Mouse (Mus musculus) kidney, adult 2 months (tissue): Measurements from ENCODE around the gene Fam174b. TPM values are rescaled to one million over a fixed set of nuclear protein-coding genes. Genes with fewer than 3 reads are reported as not detected.

ENCODE experiments used
- DNase-seq: peaks from one replicate; pipeline ENCODE4 v3.0.0; 2021
- H3K27ac ChIP-seq: fragments of 200-500 bp; 2 replicates; pipeline ENCODE4 v1.5.1; 2012; ENCODE audit warnings: low read depth, low read length, control low read depth, inconsistent platforms; ENCODE audit not compliant: insufficient read depth
- H3K27me3 ChIP-seq: fragments of 200-500 bp; replicated peaks from 2 replicates; pipeline ENCODE4 v1.6.1; 2012; ENCODE audit warnings: mild to moderate bottlenecking, moderate library complexity, low read length, inconsistent platforms; ENCODE audit not compliant: control insufficient read depth, insufficient read depth
- H3K36me3 ChIP-seq: fragments of 200-500 bp; 2 replicates; pipeline ENCODE4 v1.6.1; 2012; ENCODE audit warnings: mild to moderate bottlenecking, moderate library complexity, low read length, inconsistent platforms; ENCODE audit not compliant: control insufficient read depth, insufficient read depth
- H3K4me1 ChIP-seq: fragments of 200-500 bp; 2 replicates; pipeline ENCODE4 v1.6.1; 2011; ENCODE audit warnings: low read length; ENCODE audit not compliant: control insufficient read depth, insufficient read depth
- H3K4me3 ChIP-seq: fragments of 200-500 bp; 2 replicates; pipeline ENCODE4 v1.5.1; 2011; ENCODE audit warnings: mild to moderate bottlenecking, low read depth, low read length, control low read depth; ENCODE audit not compliant: insufficient read depth
- CTCF ChIP-seq: fragments of 200-500 bp; conservative IDR thresholded peaks from 2 replicates; pipeline ENCODE4 v1.5.1; 2011; ENCODE audit warnings: low read depth, mild to moderate bottlenecking, control low read depth, low read length, moderate library complexity, mixed read lengths; ENCODE audit not compliant: insufficient read depth, insufficient read length
- POLR2A ChIP-seq: fragments of 200-500 bp; IDR thresholded peaks from one replicate; pipeline ENCODE4 v1.6.1; 2011; ENCODE audit warnings: low read depth, low read length, control low read depth
- WGBS: fragments of 180-500 bp; shearing (Covaris S2); methylation state at CpG from one replicate; pipeline ENCODE4 v1.1.7; 2018; 5-methylcytosine and 5-hydroxymethylcytosine counted together
- polyA plus RNA-seq: library from polyadenylated mRNA; depleted of rRNA; stranded (reverse); fragments of >200 nt; gene quantifications from 2 replicates; pipeline ENCODE4 v1.2.3, GENCODE M21; 2012

Fam174b gene
- polyA plus RNA-seq, 1 experiment: 17.1 TPM

DNA sequence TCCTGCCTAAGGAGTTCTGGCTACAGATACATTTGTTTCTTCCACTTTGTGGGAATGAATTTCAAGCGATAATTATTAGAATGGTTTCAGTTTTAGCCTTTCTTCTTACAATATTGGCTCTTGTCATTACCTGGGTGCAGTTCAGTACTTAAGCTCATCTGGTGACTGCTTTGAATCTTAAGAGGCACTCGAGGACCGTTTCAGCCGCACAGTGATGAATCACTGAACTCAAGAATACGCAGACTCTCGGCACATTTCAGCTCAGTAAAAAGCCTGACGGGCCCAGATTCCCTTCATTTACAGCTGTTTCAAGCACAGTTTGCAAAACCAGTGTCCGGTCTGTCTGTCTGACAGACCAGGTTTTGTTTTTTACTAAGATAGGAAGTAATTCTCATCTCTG lies 51.0 kb downstream of the Fam174b start:
- Histone ChIP-seq H3K4me3 (no peak overlapping the region), H3K27ac (no peak overlapping the region), H3K36me3 (no peaks in the 10 kb centered on the region), H3K27me3 (no peaks in the 10 kb centered on the region), H3K4me1 (no peaks in the 10 kb centered on the region)
- 79% methylated on average over 8 of the region's 8 CpGs for WGBS
- no peak for DNase-seq
- TF ChIP-seq CTCF: no peak
- TF ChIP-seq POLR2A: no peak

DNA sequence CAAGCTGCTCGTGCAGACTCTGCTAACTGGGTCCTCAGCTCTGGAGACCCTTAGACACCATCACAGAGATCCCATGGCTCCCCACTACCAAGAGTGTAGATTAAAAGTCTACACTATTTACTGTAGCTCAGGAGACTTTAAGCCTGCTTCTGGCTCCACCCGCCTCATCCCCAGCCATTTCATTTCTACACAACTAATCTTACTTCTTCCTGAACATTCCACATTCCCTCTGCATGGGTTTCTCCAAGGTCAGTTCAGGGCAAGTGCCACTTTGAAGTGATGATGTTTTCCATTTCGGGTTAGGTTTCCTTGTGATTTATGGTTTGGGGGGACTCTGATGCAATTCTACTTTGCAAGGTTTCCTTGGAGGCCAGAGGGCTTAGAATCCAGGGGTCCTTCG lies 52.1 kb downstream of the Fam174b start:
- H3K27me3 ChIP-seq: no peaks in the 10 kb centered on the region
- WGBS: 70% methylated on average over 4 of the region's 4 CpGs
- H3K4me1 ChIP-seq: no peaks in the 10 kb centered on the region
- no peak for DNase-seq
- TF ChIP-seq CTCF (no peak), POLR2A (no peak)
- H3K4me3 ChIP-seq: no peak overlapping the region
- no peak overlapping the region for H3K27ac ChIP-seq
- H3K36me3 ChIP-seq: no peaks in the 10 kb centered on the region

- 69% methylated on average over 3 of the region's 3 CpGs for WGBS
- TF ChIP-seq POLR2A: no peak
- TF ChIP-seq CTCF: no peak
- H3K36me3 ChIP-seq: no peaks in the 10 kb centered on the region
- H3K4me1 ChIP-seq: no peaks in the 10 kb centered on the region
- no peak overlapping the region for H3K27ac ChIP-seq
- DNase-seq: no peak
- H3K4me3 ChIP-seq: no peak overlapping the region
- no peaks in the 10 kb centered on the region for H3K27me3 ChIP-seq
These were observed 52.5 kb downstream of the Fam174b start for GRCm38 (mm10) chr7:73792641-73793040.

- Histone ChIP-seq H3K4me1 (no peaks in the 10 kb centered on the region), H3K36me3 (no peaks in the 10 kb centered on the region), H3K27ac (no peak overlapping the region), H3K4me3 (no peak overlapping the region), H3K27me3 (no peaks in the 10 kb centered on the region)
- DNase-seq: peak; percentile 21
- TF ChIP-seq CTCF: peak; percentile 58
- TF ChIP-seq POLR2A: no peak
- WGBS: 42% methylated on average over 2 of the region's 2 CpGs
These were observed 69.2 kb downstream of the Fam174b start for GRCm38 (mm10) chr7:73809261-73809660.

DNA sequence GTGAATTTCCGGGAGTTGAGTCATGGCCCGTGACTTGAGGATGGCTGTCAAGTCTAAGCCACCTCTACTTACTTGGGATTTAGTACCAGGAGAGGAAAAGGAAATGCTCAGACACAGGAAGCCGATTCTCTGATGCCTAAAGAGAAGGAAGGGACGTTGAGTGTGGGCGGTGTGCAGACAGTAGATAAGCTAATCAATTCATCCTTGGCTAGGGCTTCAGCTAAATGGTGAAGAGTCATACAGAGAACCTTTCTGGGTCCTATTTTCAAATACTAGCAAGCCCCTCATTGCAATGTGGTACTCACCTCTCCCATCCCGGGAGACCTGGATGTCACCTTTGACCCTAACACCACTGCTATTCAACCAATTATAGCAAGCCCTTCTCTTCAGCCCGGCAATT lies 71.3 kb downstream of the Fam174b start:
- TF ChIP-seq POLR2A: no peak
- TF ChIP-seq CTCF: no peak
- 66% methylated on average over 7 of the region's 7 CpGs for WGBS
- no peaks in the 10 kb centered on the region for H3K27me3 ChIP-seq

GRCm38 (mm10) chr7:73812176-73812575 lies 72.1 kb downstream of the Fam174b start:
- Histone ChIP-seq H3K27me3 (no peaks in the 10 kb centered on the region), H3K4me1 (no peaks in the 10 kb centered on the region), H3K36me3 (no peaks in the 10 kb centered on the region), H3K4me3 (no peak overlapping the region), H3K27ac (no peak overlapping the region)
- DNase-seq: no peak
- no peak for TF ChIP-seq POLR2A
- TF ChIP-seq CTCF: no peak
- WGBS: 80% methylated on average over 6 of the region's 6 CpGs

More for the DNA sequence above, 71.3 kb downstream of the Fam174b start:
- Histone ChIP-seq H3K36me3 (no peaks in the 10 kb centered on the region), H3K4me1 (no peaks in the 10 kb centered on the region), H3K27ac (no peak overlapping the region), H3K4me3 (no peak overlapping the region)
- no peak for DNase-seq

DNA sequence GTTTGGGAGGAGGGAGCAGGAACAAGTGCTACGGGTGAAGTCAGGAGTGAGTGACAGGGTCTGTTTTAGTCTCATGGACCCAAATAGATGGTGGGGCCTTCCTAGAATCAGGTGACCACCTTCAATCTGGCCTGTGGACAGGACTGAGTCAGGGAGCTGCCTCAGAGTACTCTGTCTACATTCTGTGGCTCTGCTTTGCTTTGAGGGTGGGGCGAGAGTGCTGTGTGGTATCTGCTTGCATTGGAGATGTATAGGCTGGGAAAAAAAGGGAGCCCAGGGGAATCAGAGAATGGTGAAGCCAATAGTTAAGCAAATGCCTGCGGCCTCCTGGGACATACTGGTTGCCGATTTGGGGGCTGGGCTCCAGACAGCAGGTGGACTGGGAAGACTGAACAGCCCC lies 73.8 kb downstream of the Fam174b start:
- DNase-seq: no peak
- Histone ChIP-seq H3K27ac (no peak overlapping the region), H3K36me3 (no peaks in the 10 kb centered on the region), H3K4me3 (no peak overlapping the region), H3K4me1 (no peaks in the 10 kb centered on the region), H3K27me3 (no peaks in the 10 kb centered on the region)
- WGBS: 87% methylated on average over 4 of the region's 4 CpGs
- TF ChIP-seq POLR2A (no peak), CTCF (no peak)

- WGBS: 88% methylated on average over 7 of the region's 7 CpGs
- Histone ChIP-seq H3K4me3 (no peak overlapping the region), H3K27me3 (no peaks in the 10 kb centered on the region), H3K36me3 (no peaks in the 10 kb centered on the region), H3K4me1 (no peaks in the 10 kb centered on the region), H3K27ac (no peak overlapping the region)
- TF ChIP-seq POLR2A (no peak), CTCF (no peak)
- DNase-seq: no peak
These were observed 74.4 kb downstream of the Fam174b start for GRCm38 (mm10) chr7:73814454-73814853.
